Mouse (Mus musculus) embryonic facial prominence, embryonic 15.5 days (tissue): ENCODE data around the gene Il17ra. TPM values are rescaled to one million over a fixed set of nuclear protein-coding genes. Genes with fewer than 3 reads are reported as not detected.
A peak's percentile ranks its signal among the peaks of the same experiment; 100 is the strongest.

ENCODE experiments used
- ATAC-seq: fragments of 200-750 bp; cut with Nextera tagmentation; 2 replicates; pipeline ENCODE4 v1.8.0; 2017; ENCODE audit warnings: low read depth, moderate TSS enrichment; ENCODE audit not compliant: insufficient number of reproducible peaks, low FRiP score, low TSS enrichment
- H3K27ac ChIP-seq: fragments of 300-500 bp; sonication (generic); replicated peaks from 2 replicates; pipeline ENCODE4 v1.5.1; 2015; ENCODE audit warnings: mild to moderate bottlenecking, inconsistent platforms
- H3K27me3 ChIP-seq: fragments of 300-500 bp; sonication (generic); 2 replicates; pipeline ENCODE4 v1.6.1; 2015; ENCODE audit warnings: inconsistent platforms
- H3K36me3 ChIP-seq: fragments of 300-500 bp; sonication (generic); 2 replicates; pipeline ENCODE4 v1.6.1; 2015; ENCODE audit warnings: mild to moderate bottlenecking, inconsistent platforms
- H3K4me1 ChIP-seq: fragments of 300-500 bp; sonication (generic); 2 replicates; pipeline ENCODE4 v1.6.1; 2015; ENCODE audit warnings: inconsistent platforms
- H3K4me2 ChIP-seq: fragments of 300-500 bp; sonication (generic); replicated peaks from 2 replicates; pipeline ENCODE4 v1.6.1; 2015; ENCODE audit warnings: mild to moderate bottlenecking, inconsistent platforms
- H3K4me3 ChIP-seq: fragments of 300-500 bp; sonication (generic); replicated peaks from 2 replicates; pipeline ENCODE4 v1.5.1; 2015; ENCODE audit warnings: mild to moderate bottlenecking, inconsistent platforms
- H3K9ac ChIP-seq: fragments of 300-500 bp; sonication (generic); 2 replicates; pipeline ENCODE4 v1.6.1; 2015; ENCODE audit warnings: inconsistent platforms
- H3K9me3 ChIP-seq: fragments of 300-500 bp; sonication (generic); replicated peaks from 2 replicates; pipeline ENCODE4 v1.6.1; 2016; ENCODE audit warnings: inconsistent platforms
- WGBS: fragments of 180-500 bp; shearing (Covaris S2); methylation state at CpG from one replicate; pipeline ENCODE4 v1.1.7; 2015; 5-methylcytosine and 5-hydroxymethylcytosine counted together
- polyA plus RNA-seq: library from polyadenylated mRNA; unstranded; fragments of >200 nt; fragmentation: Nextera tagmentation; extraction: Ambion mirVana; gene quantifications from 2 replicates; pipeline ENCODE4 v1.2.1, GENCODE M21; 2015

The Il17ra gene
- polyA plus RNA-seq, 1 experiment from 2014 or later: 9.9 TPM

DNA sequence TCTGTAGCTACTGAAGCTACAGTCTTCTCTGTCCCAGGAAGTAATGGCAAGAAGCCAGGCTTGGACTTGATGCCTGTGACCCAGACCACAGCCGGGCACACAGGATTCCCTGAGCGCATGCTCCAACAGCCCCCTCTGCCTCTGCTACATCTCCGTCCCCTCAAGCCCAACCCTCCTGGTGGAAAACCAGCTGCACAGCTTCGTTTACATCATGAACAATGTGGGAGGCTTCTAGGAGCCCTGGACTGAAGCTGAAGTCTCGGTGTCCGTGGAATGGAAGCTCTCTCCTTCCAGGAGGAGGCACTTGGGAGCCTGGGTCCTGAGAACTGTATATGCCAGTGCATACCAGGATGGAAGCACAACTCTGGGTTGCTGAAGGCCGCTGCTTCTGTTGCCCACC lies 46.9 kb downstream of the Il17ra start:
- Histone ChIP-seq H3K27me3 (no peaks in the 10 kb centered on the region), H3K9me3 (no peaks in the 10 kb centered on the region), H3K4me3 (no peak overlapping the region), H3K27ac (no peak overlapping the region), H3K36me3 (peaks cover 41% of the 10 kb centered on the region), H3K4me2 (no peak overlapping the region), H3K4me1 (no peaks in the 10 kb centered on the region), H3K9ac (no peak overlapping the region)
- no peak for ATAC-seq
- 79% methylated on average over 7 of the region's 7 CpGs for WGBS

DNA sequence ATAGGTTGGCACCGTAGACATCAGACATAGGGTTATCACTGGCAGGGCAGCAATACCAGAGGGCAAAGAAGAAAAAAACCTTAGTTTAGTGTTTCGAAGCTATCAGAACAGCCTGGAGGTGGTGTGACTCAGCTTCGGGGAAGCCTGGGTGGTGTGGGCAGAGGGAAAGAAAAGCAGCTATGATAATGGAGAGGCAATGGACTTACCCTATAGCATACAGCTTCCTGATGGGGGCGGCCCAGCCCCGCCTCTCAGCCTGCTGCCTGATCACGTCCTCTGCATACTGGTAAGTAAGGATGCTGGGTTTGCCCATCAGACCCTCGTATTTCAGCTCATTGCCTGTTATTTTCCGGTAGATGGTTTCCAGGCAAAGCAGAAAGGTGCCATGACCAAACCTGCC lies 47.4 kb downstream of the Il17ra start:
- no peak overlapping the region for H3K4me3 ChIP-seq
- H3K36me3 ChIP-seq: peaks cover 41% of the 10 kb centered on the region
- H3K9ac ChIP-seq: no peak overlapping the region
- no peak overlapping the region for H3K4me2 ChIP-seq
- H3K9me3 ChIP-seq: no peaks in the 10 kb centered on the region
- no peaks in the 10 kb centered on the region for H3K4me1 ChIP-seq
- H3K27ac ChIP-seq: no peak overlapping the region
- no peak for ATAC-seq
- H3K27me3 ChIP-seq: no peaks in the 10 kb centered on the region
- WGBS: 76% methylated on average over 8 of the region's 8 CpGs

DNA sequence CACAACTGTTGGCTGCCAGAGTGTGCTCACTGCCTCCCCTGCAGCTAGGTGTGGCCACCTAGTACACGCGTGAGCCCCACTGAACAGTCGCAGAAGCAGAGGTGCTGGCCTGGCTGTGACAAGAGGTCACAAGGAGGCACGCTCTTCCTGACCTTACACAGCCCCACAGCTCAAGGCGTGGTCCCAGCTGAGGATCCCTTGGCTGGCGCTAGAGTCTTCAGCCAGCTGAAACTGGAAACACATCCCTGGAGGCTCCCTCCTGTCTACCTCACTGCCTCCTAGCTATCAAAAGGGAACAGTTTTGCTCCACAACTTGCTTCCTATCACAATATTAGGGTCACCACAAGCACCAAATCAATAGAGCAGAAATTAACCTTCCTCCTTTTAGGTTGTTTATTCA lies 48.2 kb downstream of the Il17ra start:
- Histone ChIP-seq H3K9ac (no peak overlapping the region), H3K36me3 (peaks cover 41% of the 10 kb centered on the region), H3K9me3 (no peaks in the 10 kb centered on the region), H3K4me1 (no peaks in the 10 kb centered on the region), H3K27me3 (no peaks in the 10 kb centered on the region), H3K27ac (no peak overlapping the region), H3K4me2 (no peak overlapping the region), H3K4me3 (no peak overlapping the region)
- ATAC-seq: no peak
- WGBS: 84% methylated on average over 6 of the region's 6 CpGs

DNA sequence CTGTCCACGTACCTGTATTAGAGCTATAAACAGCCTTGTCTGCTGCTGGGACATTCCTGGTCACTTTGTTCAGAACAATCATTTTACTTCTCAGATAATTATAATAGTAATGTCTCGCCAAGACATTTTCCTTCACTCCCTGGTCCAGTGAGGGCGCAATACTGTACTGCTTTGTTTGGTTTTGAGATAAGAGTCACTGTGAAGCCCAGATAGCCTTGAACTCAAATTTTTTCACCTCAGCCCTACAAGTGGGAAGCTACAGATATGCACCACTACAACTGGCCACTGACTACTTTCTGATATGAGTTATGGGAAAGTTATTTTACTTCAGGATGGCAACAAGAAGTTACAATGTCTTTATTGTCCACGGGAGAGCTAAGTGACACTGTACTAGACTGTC lies 53.4 kb downstream of the Il17ra start:
- no peak overlapping the region for H3K4me3 ChIP-seq
- H3K27me3 ChIP-seq: no peaks in the 10 kb centered on the region
- WGBS: 90% methylated on average over 4 of the region's 4 CpGs
- no peak overlapping the region for H3K4me2 ChIP-seq
- H3K27ac ChIP-seq: no peak overlapping the region
- no peak for ATAC-seq
- H3K9ac ChIP-seq: no peak overlapping the region
- no peaks in the 10 kb centered on the region for H3K4me1 ChIP-seq
- peaks cover 46% of the 10 kb centered on the region for H3K36me3 ChIP-seq
- no peaks in the 10 kb centered on the region for H3K9me3 ChIP-seq

DNA sequence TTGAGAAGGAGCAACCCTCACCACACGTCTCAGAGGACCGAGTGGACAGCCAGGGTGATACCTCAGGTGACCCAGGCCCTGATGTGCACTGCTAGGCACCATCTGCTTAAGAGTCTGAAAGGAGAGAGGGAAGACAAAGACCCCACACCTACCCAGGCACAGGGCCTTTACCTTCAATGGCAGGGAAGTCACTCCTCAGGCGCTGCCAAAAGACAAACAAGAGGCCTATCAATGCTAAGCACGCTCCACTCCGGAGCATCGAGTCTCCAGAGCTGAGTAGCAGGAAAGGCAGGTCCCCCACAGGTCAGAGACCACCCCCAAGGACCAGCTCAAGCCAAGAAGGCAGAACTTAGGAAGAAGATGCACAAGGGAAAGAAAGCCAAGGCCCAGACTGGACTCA lies 53.8 kb downstream of the Il17ra start:
- Histone ChIP-seq H3K27ac (no peak overlapping the region), H3K36me3 (peaks cover 45% of the 10 kb centered on the region), H3K4me3 (no peak overlapping the region), H3K9me3 (no peaks in the 10 kb centered on the region), H3K4me2 (no peak overlapping the region), H3K9ac (no peak overlapping the region), H3K27me3 (no peaks in the 10 kb centered on the region), H3K4me1 (no peaks in the 10 kb centered on the region)
- 86% methylated on average over 6 of the region's 6 CpGs for WGBS
- ATAC-seq: no peak

DNA sequence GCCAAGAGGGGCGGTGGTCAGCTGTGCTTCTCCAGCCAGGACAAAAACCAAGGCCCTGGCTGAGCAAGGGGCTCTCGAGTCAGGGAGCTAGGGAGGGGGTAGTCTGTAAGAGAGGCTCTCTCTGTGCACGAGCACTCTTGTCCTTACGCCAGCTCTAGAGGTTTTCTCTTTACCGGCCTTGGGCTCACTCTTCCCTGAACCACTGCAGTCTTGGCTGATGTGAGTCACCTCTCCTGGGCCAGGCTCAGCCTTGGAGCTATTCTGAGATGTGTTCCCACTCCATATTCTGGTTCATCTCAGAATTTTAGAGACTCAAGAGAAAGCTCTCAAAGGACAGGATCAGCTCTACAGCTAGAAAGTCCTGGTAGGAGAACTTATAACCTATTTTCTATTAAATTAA lies 54.3 kb downstream of the Il17ra start:
- no peak for ATAC-seq
- no peak overlapping the region for H3K9ac ChIP-seq
- no peak overlapping the region for H3K27ac ChIP-seq
- H3K9me3 ChIP-seq: no peaks in the 10 kb centered on the region
- H3K4me2 ChIP-seq: no peak overlapping the region
- H3K27me3 ChIP-seq: no peaks in the 10 kb centered on the region
- H3K4me1 ChIP-seq: no peaks in the 10 kb centered on the region
- peaks cover 48% of the 10 kb centered on the region for H3K36me3 ChIP-seq
- 84% methylated on average over 5 of the region's 5 CpGs for WGBS
- H3K4me3 ChIP-seq: no peak overlapping the region

DNA sequence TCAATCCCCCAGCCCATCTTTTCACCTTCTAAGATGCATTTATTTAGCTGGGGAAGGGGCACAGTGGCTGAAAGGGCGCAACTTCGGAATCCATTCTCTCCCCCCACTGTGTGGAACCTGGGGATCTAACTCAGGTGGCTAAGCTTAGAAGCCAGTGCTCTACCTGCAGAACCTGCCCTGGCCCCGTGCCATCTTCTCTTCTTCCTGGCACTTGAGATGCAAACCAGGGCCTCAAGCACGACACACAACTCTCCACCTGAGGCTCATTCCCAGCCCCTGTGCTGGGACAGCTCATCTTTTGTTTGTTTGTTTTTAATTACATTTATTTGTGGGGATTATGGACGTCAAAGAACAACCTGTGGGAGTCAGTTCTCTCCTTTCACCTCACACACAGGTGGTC lies 56.6 kb downstream of the Il17ra start:
- H3K9ac ChIP-seq: no peak overlapping the region
- H3K4me3 ChIP-seq: no peak overlapping the region
- H3K4me2 ChIP-seq: no peak overlapping the region
- ATAC-seq: no peak
- H3K9me3 ChIP-seq: no peaks in the 10 kb centered on the region
- H3K4me1 ChIP-seq: no peaks in the 10 kb centered on the region
- WGBS: 73% methylated on average over 5 of the region's 5 CpGs
- no peaks in the 10 kb centered on the region for H3K27me3 ChIP-seq
- no peak overlapping the region for H3K27ac ChIP-seq
- H3K36me3 ChIP-seq: peaks cover 40% of the 10 kb centered on the region

DNA sequence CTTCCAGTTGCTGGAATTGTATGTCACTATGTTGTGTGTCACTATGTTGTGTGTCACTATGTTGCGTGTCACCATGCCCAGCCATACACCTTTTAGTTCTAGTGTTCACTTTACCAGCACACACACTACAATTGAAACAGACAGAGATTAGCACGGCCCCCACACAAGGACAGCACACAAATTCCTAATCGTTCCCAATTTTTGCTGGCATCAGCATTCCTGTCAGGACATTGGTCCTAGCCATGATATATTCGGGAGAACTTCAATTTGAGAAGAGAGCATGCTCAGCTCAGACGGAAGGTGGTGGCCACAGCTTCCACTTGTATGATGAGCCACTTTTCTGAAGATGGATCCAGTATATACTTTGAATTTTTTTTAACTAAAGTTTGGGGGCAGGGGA lies 61.7 kb downstream of the Il17ra start:
- no peaks in the 10 kb centered on the region for H3K9me3 ChIP-seq
- peaks cover 12% of the 10 kb centered on the region; the same call in 1 of the 2 replicates for H3K4me1 ChIP-seq
- H3K27me3 ChIP-seq: no peaks in the 10 kb centered on the region
- H3K4me2 ChIP-seq: no peak overlapping the region
- WGBS: 88% methylated on average over 5 of the region's 5 CpGs
- no peak overlapping the region for H3K27ac ChIP-seq
- H3K36me3 ChIP-seq: peaks cover 31% of the 10 kb centered on the region
- no peak overlapping the region for H3K9ac ChIP-seq
- no peak overlapping the region for H3K4me3 ChIP-seq
- ATAC-seq: no peak

DNA sequence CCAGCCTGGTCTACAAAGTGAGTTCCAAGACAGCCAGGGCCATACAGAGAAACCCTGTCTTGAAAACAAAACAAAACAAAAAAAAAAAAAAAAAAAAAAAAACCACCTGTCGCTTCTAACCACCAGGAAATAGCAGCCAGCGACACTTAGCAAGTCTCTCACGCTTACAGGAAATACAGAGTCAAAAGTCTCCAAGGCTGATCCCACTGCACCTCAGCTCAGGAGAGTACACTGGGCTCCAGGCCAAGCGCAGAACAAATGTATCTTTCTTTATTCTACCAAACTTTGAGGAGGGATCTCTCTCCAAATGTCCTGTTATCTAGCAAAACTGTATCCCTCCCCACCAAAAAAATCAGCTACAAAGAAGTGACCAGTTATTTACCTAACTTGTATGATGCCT lies 66.1 kb downstream of the Il17ra start:
- WGBS: 78% methylated on average over 4 of the region's 4 CpGs
- Histone ChIP-seq H3K4me1 (peaks cover 21% of the 10 kb centered on the region), H3K4me2 (no peak overlapping the region), H3K4me3 (no peak overlapping the region), H3K36me3 (no peaks in the 10 kb centered on the region), H3K9ac (no peak overlapping the region), H3K27me3 (no peaks in the 10 kb centered on the region), H3K9me3 (no peaks in the 10 kb centered on the region), H3K27ac (no peak overlapping the region)
- ATAC-seq: no peak

DNA sequence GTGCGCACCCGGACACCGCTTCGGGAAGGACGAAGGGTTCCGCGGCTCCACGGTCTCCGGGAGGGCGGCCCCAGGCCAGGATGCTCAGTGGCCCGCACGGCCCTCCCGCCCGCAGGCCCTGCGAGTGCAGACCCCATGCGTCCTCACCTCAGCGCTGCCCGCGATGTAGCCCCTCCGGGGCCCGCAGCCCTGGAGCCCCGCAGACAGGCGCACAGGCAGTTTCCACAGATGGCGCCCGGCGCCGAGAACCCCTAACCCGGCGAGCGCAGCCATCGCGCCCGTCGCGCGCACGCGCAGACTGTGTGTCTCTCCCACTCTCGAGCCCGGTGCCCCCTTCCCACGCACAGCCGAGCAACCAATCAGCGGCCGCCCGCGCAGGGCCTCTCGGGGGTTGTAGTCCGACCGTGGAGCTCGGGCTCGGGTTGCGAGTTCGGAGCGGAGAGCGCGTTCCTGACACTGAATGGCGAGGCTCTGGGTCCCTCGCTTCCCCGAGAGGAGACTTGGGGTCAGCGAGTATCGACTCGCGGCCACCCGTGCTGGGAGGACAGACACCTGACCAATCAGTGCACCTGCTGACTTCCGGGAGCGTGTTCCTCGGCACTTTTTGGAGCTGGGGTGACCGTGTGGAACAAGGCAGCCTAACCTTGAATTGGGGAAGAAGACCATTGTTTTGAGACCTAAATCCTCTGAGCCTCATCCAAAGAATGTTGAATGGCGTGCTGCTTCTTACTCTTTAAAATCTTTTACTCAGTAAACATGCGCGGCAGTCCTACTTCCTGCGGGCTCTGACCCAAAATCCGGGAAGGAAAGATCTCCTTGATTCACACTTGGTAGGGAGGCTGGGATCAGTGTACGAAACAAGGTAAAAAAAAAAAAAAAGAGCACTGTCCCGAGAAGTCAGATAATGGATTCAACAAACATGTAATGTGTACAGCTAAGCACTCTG lies 68.2 kb downstream of the Il17ra start, which contains the start of gene Hdhd5:
Gene Hdhd5, minus strand, starts transcription at position 300 of the 946 bp plus-strand sequence.
- Histone ChIP-seq H3K9me3 (no peaks in the 10 kb centered on the region), H3K4me3 (peak within 1 kb of the TSS; percentile 73), H3K4me2 (peak within 1 kb of the TSS; percentile 85), H3K9ac (peak within 1 kb of the TSS; percentile 66), H3K36me3 (no peaks in the 10 kb centered on the region), H3K4me1 (peaks cover 21% of the 10 kb centered on the region), H3K27me3 (no peaks in the 10 kb centered on the region), H3K27ac (0 out of 2 replicates have a peak within 1 kb of the TSS, but pooled peaks have one; percentile 6)
- ATAC-seq: peak; percentile 98
- under 1% methylated on average over 75 of the region's 75 CpGs for WGBS

DNA sequence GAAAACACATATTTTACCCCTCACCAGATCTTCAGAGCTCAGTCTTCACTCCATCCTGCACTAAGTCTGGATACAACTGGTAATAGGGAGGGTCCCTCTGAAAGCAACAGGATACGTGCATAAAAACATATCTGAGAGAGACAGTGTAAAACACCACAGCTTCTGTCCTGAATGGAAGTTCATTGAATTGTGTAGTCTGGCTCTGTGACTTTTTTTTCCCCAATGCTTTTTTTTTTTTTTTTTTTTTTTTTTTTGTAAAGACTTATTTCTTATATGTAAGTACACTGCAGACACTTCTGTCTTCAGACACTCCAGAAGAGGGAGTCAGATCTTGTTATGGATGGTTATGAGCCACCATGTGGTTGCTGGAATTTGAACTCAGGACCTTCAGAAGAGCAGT lies 69.5 kb downstream of the Il17ra start:
- 81% methylated on average over 1 of the region's 1 CpGs for WGBS
- Histone ChIP-seq H3K4me3 (no peak overlapping the region), H3K27ac (no peak overlapping the region), H3K9me3 (no peaks in the 10 kb centered on the region), H3K4me2 (no peak overlapping the region), H3K36me3 (no peaks in the 10 kb centered on the region), H3K27me3 (no peaks in the 10 kb centered on the region), H3K4me1 (peaks cover 21% of the 10 kb centered on the region), H3K9ac (no peak overlapping the region)
- ATAC-seq: no peak

DNA sequence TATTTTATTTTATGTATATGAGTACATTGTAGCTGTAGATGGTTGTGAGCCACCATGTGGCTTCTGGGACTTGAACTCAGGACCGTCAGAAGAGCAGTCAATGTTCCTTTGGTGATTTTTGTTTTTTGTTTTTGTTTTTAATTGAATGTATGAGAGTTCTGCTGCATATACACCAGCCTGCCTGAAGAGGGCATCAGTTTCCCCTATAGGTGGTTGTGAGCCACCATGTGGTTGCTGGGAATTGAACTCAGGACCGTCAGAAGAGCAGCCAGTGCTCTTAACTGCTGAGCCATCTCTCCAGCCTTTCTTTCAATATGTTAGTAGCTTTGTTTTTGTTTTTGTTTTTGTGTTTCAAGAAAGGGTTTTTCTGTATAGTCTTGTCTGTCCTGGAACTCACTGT lies 73.3 kb downstream of the Il17ra start:
- 83% methylated on average over 2 of the region's 2 CpGs for WGBS
- H3K9ac ChIP-seq: no peak overlapping the region
- no peaks in the 10 kb centered on the region for H3K9me3 ChIP-seq
- ATAC-seq: no peak
- no peak overlapping the region for H3K4me3 ChIP-seq
- peaks cover 8% of the 10 kb centered on the region for H3K4me1 ChIP-seq
- no peak overlapping the region for H3K27ac ChIP-seq
- H3K27me3 ChIP-seq: no peaks in the 10 kb centered on the region
- H3K4me2 ChIP-seq: no peak overlapping the region
- H3K36me3 ChIP-seq: no peaks in the 10 kb centered on the region
